Mouse (Mus musculus): ENCODE results near the gene Tcf7l1. TPM values are rescaled to one million over a fixed set of nuclear protein-coding genes. Genes with fewer than 3 reads are reported as not detected.

Tcf7l1 gene
- total RNA-seq, 4 experiments from 2014 or later = 8.2 to 21.0 (median 12.2) TPM

- DNase-seq = no peak
These were observed 200.7 kb downstream of the Tcf7l1 start for GRCm38 (mm10) chr6:72588307-72588706.

- DNase-seq = no peak
These were observed 202.4 kb downstream of the Tcf7l1 start for GRCm38 (mm10) chr6:72586701-72587100.

GRCm38 (mm10) chr6:72584154-72584553 is 204.9 kb downstream of the Tcf7l1 start:
- no peak for DNase-seq

GRCm38 (mm10) chr6:72583211-72583839 is 205.7 kb downstream of the Tcf7l1 start:
- no peak for DNase-seq

GRCm38 (mm10) chr6:72581625-72582382 is 207.2 kb downstream of the Tcf7l1 start:
- no peak for DNase-seq

Other genes with a start within 250 kb of the Tcf7l1 start
- 100 to 1,000 TPM in 1 of 4 experiments, 10 to 100 TPM in 3; 49.1 to 110 (median 82.0) TPM for gene Capg, start 244.9 kb downstream of the Tcf7l1 start, total RNA-seq (2022)
- 10 to 100 TPM; 19.9 to 35.5 (median 25.5) TPM for gene Elmod3, start 190.8 kb downstream of the Tcf7l1 start, total RNA-seq (2022)
- 100 to 1,000 TPM; 269 to 371 (median 318) TPM for gene Retsat, start 190.8 kb downstream of the Tcf7l1 start, total RNA-seq (2022)
- 100 to 1,000 TPM; 238 to 271 (median 258) TPM for gene Tgoln1, start 172.3 kb downstream of the Tcf7l1 start, total RNA-seq (2022)
- 10 to 100 TPM; 70.8 to 89.2 (median 76.8) TPM for gene Kcmf1, start 110.7 kb upstream of the Tcf7l1 start, total RNA-seq (2022)
- gene Tmsb10, start 169.5 kb upstream of the Tcf7l1 start, total RNA-seq (2022) = 100 to 1,000 TPM in 3 of 4 experiments, 10 to 100 TPM in 1; 94.6 to 217 (median 164) TPM